Mouse (Mus musculus) lung, postnatal 0 days (tissue): Measurements from ENCODE around the gene Lyst.
"Not testable (repeated sequence)": the region's sequence is repeated elsewhere in the genome, so short reads cannot be mapped to it uniquely, and the experiment has no call there.

Source experiments
- CTCF ChIP-seq: IDR thresholded peaks from 2 replicates; pipeline ENCODE4 v1.5.1; 2016; ENCODE audit warnings: antibody characterized with exemption, mild to moderate bottlenecking
- EP300 ChIP-seq: IDR thresholded peaks from 2 replicates; pipeline ENCODE4 v1.6.1; 2016; ENCODE audit warnings: antibody characterized with exemption, mild to moderate bottlenecking, control low read depth

GRCm38 (mm10) chr13:13797816-13798215 is 207.6 kb downstream of the Lyst start:
- TF ChIP-seq CTCF, EP300: not testable (repeated sequence)
